Mouse (Mus musculus) T-helper 17 cell (primary cell): ENCODE data around the gene Apeh.

Source experiments
- in situ Hi-C, 2 experiments: fragments of 300-600 bp; cut with MboI, MseI; formaldehyde crosslinking; loops; 1 replicate in 1 of 2; 2 replicates in 1 of 2; pipeline ENCODE4 v1.15.1; 2025; ENCODE audit warnings: high pct_unique_total_duplicates in 2 of 2

Gene Apeh

GRCm38 (mm10) chr9:108120671-108121070 lies 26.3 kb upstream of the Apeh start:
- in situ Hi-C loops = no loop called here

- in situ Hi-C loops = no loop called here
Measured at GRCm38 (mm10) chr9:108119891-108120411, 25.5 kb upstream of the Apeh start.

DNA sequence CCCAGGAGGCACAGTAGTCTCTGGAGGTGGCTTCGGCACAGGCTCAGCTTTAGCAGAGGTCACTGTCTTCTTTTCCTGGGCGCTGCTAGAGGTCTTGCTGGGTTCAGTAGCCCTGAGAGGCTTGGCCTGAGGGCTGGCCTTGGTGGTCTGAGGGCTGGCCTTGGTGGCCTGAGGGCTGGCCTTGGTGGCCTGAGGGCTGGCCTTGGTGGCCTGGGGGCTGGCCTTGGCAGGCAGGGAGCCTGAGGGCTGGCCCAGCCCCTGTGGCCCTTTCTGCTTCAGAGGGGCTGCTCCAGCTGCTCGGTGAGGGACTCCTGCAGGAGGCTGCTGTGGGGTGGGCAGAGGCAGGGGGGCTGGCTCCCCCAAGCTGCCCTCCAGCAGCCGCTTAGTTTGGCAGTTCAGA lies 22.7 kb upstream of the Apeh start:
- in situ Hi-C loops = no loop called here

DNA sequence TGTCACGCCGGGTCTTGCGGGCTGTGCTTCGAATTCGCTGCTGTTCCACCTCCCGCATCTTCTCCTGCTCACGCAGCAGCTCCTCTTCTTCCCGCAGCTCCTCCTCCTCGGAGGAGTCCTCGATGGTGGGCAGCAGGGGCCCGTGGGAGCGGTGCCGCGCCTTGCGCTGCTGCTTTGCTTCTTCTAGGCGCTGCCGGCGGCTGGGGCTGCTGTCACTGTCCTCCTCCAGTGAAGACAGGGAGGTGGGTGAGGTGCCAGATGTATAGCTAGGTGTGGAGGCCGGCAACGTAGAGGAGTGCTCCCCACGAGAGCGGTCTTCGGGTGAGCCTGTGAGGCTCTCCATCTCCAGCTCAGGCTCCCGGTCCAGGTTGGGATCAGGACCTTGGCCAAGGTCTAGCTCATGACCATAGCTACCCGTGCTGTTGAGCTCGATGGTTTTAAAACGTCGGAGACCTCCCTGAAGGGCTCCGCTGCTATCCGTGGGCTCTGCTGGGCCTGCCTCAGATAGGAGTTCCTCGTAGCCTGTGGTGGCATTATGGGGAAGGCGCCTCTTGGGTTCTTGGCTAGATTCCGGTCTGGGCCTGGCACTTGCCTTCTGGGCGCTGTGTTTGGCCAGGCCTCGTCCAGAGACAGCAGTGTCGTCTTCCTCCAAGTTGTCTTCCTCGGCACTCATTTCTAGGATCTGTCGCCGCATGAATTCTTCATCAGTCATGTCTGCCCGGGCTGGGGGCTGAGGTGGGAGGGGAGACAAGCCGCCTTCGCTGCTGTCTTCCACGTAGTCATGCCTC lies 21.1 kb upstream of the Apeh start:
- in situ Hi-C loops = no loop called here

- in situ Hi-C loops = no loop called here
Measured at GRCm38 (mm10) chr9:108112719-108113340, 18.4 kb upstream of the Apeh start.

DNA sequence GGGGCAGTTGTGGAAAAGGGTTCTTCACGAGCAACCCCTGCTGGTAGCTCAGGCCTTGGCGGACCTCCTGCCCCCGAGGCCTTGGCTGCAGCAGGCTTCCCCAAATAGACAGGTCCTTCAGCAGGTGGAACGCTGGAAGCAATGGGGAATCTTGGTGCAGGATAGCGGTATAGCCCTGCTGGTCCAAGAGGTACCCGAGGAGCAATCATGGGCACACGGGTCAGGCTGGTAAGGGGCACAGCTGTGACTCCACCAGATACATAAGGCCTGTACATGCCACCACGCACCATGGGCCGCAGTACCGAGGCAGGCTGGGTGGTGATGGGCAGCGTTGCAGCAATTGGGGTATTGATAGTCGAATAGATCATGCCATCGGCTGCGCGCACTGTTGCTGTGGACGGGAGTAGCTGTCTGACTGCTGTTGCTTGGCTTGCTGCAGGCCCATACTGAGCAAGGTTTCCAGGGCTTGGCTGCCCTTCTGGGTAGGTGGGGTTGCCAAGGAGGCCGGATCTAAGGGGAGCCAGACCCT lies 17.3 kb upstream of the Apeh start:
- in situ Hi-C loops = no loop called here

GRCm38 (mm10) chr9:108111101-108111592 lies 16.7 kb upstream of the Apeh start:
- in situ Hi-C loops = no loop called here

- in situ Hi-C loops = no loop called here
Measured at GRCm38 (mm10) chr9:108110160-108110559, 15.8 kb upstream of the Apeh start.

GRCm38 (mm10) chr9:108107867-108108266 lies 13.5 kb upstream of the Apeh start:
- in situ Hi-C loops = no loop called here

DNA sequence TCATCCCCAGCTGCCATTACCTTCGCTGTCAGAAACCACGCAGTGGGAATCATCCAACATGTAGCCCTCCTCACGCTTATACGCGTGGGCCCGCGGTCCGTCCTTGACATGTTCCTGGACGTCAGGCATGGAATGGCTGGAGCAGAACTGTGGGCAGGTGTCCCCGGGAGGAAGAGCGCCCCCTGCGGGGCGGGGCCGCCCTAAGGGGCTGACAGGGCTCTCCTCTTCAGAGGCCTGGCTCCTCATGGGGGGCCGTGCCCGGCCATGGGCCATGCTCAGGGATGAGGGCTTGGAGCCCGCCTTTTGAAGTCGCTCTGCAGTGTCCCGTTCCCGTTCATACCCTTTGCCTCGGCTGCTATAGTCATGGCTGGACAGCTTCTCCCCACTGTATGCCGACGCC lies 11.7 kb upstream of the Apeh start:
- in situ Hi-C loops = no loop called here

- in situ Hi-C loops = no loop called here
Measured at GRCm38 (mm10) chr9:108105549-108105863, 11.1 kb upstream of the Apeh start.

DNA sequence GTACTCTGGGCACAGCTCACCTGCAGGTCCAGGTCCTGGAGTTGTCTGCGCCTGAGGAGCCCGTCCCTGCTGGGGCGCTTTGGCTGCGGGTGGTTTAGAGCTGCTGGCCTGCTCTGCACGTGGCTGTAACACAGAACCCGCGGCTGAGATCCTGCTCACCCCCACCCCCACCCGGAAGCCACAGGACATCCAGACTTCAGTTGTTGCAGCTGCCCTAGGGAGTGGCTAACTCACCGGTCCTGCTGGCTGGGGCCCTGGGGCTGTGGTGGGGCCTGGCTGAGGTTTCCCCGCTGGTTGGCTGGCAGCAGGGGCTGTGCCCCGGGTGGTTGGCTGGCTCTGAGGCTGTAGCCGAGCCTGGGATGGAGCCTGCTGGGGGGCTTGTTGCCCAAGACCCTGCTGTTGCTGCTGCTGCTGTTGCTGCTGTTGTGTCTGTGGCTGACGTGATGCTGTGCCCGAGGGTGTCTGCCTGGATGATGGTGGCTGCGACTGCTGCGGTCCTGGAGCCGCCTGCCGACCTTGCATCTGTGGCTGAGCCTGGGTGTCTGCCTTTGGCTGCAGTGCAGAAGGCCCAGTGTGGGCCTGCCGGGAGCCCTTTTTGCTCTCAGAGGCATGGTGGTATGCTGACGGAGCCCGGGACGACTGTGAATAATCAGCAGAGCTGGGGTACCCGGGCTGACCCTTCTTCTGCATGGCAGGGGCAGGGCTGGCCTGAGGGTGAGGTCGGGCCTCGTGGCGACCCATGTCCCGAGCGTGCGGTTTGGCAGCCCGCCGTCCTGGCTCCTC lies 10.6 kb upstream of the Apeh start:
- in situ Hi-C loops = loop anchor here in 1 of 2 experiments (5.0 kb wide), 1 partner anchor 102 kb away; no protein-coding TSS in a partner anchor

- in situ Hi-C loops = loop anchor here (5.0 kb wide), 3 partner anchors 38 to 108 kb away; no protein-coding TSS in a partner anchor
Measured at GRCm38 (mm10) chr9:108099619-108100018, 5.2 kb upstream of the Apeh start.

DNA sequence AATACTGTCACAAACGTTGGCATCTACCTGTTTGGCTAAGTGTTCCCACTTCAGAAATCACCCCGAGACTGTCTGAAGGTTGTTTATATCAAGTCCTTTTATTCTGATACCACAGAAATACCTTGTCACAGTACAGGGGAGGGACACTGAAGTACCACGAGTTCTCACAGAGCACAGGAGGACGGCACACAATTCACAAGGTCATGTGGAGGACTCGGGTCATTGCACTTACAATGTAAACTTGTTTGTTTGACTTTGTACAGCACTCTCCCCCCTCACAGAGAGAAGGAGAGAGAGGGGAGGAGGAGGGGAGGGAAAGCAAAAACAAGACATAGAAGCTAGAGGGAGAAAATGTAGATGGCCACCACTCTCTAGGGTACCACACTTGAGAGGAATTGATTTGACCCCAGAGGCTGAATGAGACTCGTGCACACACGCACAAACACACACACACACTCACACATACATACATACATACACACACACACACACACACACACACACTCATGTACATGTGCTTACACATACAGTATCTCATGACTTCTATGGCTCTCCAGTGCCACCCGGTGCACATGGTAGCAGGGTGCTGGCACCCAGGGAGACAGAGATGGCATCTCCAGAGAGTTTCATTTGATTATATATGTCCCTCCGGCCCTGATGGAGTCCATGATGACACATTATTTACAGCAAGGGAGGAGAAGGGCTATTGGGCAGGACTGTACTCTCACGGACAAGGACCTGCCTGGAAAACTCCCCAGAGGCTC lies 1.7 kb upstream of the Apeh start:
- in situ Hi-C loops = loop anchor here (5.0 kb wide), 2 partner anchors 41 to 106 kb away; no protein-coding TSS in a partner anchor

- in situ Hi-C loops = loop anchor here (5.0 kb wide), 2 partner anchors 42 to 107 kb away; no protein-coding TSS in a partner anchor
Measured at GRCm38 (mm10) chr9:108095518-108095917, 1.1 kb upstream of the Apeh start.

GRCm38 (mm10) chr9:108094998-108095411 lies 599 bp upstream of the Apeh start:
- in situ Hi-C loops = loop anchor here (5.0 kb wide), 2 partner anchors 42 to 107 kb away; no protein-coding TSS in a partner anchor

- in situ Hi-C loops = no loop called here
Measured at GRCm38 (mm10) chr9:108093586-108093985, 820 bp downstream of the Apeh start.

DNA sequence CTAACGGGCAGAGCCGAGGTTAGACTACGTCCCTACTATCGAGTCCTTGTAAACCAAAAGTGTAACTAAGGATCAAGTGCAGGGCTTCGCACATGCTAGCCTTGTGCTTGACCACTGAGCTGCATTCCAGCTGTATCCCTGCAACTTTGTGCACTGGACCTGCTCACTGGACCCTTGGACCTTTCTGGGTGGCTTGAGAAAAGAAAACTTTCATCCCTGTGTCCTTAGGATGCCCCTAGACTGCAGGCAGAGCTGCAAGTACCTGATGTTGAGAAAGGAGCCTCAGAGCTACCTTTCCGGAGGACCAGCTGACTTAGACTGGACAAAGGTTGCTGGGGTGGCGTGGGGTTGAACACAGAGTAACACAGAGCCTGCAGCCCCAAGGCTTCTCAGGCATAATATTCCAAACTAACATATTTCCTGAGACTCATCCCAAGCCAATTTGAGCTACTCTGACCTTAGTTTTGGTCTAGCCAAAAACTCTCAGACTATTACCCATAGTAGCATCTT lies 3.7 kb downstream of the Apeh start:
- in situ Hi-C loops = no loop called here

DNA sequence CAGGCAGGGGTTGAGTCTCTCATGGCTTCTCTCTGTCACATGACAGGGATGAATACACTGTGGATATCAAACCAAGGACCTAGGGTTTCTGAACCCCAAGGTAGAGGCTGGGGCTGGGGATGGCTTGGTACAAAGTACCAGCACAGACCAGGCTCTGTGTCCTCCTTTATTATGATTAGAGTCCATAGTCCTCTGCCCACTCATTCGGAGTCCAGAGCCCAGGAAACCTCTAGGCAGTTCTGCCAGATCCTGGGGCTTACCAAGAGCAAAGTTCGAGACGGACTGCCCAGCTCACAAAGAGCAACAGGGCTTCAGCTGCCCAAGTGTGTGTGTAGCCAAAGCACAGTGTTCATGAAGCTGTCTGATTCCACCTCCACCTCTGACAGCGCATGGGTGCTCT lies 9.1 kb downstream of the Apeh start:
- in situ Hi-C loops = no loop called here

DNA sequence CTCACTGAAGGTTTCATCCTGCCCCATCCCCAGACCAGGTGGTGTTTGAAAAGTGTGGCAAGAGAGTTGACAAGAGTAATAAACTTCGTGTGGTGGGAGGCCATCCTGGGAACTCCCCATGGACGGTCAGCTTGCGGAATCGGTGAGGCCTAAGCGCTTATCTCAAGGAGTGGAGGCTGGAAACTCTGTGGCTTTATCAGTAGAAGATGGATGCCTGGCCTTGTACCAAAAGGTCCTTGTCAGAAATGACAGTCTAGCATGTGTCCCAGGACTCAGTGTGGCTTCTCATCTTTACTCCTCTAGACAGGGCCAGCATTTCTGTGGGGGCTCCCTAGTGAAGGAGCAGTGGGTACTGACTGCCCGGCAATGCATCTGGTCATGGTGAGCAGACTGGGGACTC lies 10.8 kb downstream of the Apeh start:
- in situ Hi-C loops = no loop called here
